In the genomic region with DNA sequence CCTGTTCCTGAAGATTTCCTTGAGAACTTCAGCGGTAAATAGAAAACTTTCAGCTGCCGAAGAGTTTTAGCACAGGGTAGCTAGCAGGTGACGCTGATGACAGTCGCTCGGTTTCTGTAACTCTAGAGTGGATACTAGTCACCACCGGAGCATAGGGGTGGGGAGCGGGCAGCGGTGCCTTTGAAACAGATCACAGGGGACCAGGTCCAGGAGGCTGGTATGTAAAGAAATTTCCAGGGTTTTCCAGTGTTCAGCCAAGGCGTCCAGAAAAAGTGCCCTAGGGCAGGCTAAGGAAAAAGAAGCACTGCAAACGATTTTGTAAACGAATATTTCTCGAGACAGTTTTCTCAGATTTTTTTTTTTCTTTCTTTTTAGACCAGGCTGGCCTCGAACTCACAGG, we compare ENCODE assay signal across 8 mouse cellular contexts. TPM values are rescaled to one million over a fixed set of nuclear protein-coding genes. Genes with fewer than 3 reads are reported as not detected.
DNase-seq lines count a peak whose midpoint lies in the region; ATAC-seq and TF ChIP-seq lines count a peak whose summit lies in the region.

Gene Cnot11, plus strand, starts transcription at position 162 of the 400 bp plus-strand sequence.

- no peak for TF ChIP-seq CTCF in testis, adult 2 months (IDR thresholded peaks at IDR 0.05; ENCODE audit: control insufficient read depth, insufficient read depth, insufficient replicate concordance, low read depth, low read length)

- intact Hi-C loops in left cerebral cortex, postnatal 36 days (cut with DNase I), result no loop called here

- H3K4me3 ChIP-seq in testis, adult 2 months (ENCODE audit: control insufficient read depth, low read depth, low read length), result peak within 1 kb of the TSS; percentile 95
- H3K4me3 ChIP-seq in embryonic facial prominence, embryonic 14.5 days (ENCODE audit: low read depth, low read length), result peak within 1 kb of the TSS; percentile 96
- peak within 1 kb of the TSS; percentile 85 for H3K4me3 ChIP-seq in heart, embryonic 16.5 days (ENCODE audit: low read length)
- H3K4me3 ChIP-seq in neural tube, embryonic 12.5 days, result peak within 1 kb of the TSS; percentile 90

- no peak for ATAC-seq in embryonic facial prominence, embryonic 14.5 days (ENCODE audit: low read depth)
- ATAC-seq in heart, embryonic 16.5 days (replicated peaks; ENCODE audit: extremely low read depth, insufficient read depth, low FRiP score), result no peak
- ATAC-seq in neural tube, embryonic 12.5 days (ENCODE audit: low FRiP score, low read depth), result no peak

- H3K4me1 ChIP-seq in testis, adult 2 months (ENCODE audit: control insufficient read depth, insufficient read depth, low read length), result peaks cover 8% of the 10 kb centered on the region
- peaks cover 5% of the 10 kb centered on the region; the same call in 1 of the 2 replicates for H3K4me1 ChIP-seq in embryonic facial prominence, embryonic 14.5 days (ENCODE audit: control insufficient read depth, insufficient read depth, low read length)
- H3K4me1 ChIP-seq in heart, embryonic 16.5 days (ENCODE audit: control insufficient read depth, insufficient read depth, low read length), result peaks cover 10% of the 10 kb centered on the region; the same call in 1 of the 2 replicates
- H3K4me1 ChIP-seq in neural tube, embryonic 12.5 days, result peaks cover 15% of the 10 kb centered on the region

- H3K4me2 ChIP-seq in embryonic facial prominence, embryonic 14.5 days (ENCODE audit: low read depth, low read length), result peak within 1 kb of the TSS; percentile 87
- H3K4me2 ChIP-seq in heart, embryonic 16.5 days (ENCODE audit: low read depth, low read length), result peak within 1 kb of the TSS; percentile 94
- peak within 1 kb of the TSS; percentile 88 for H3K4me2 ChIP-seq in neural tube, embryonic 12.5 days (replicated peaks)

- WGBS in embryonic facial prominence, embryonic 14.5 days, result 27% methylated on average over 13 of the region's 13 CpGs
- 38% methylated on average over 13 of the region's 13 CpGs for WGBS in heart, embryonic 16.5 days
- 28% methylated on average over 13 of the region's 13 CpGs for WGBS in neural tube, embryonic 12.5 days

- H3K27ac ChIP-seq in testis, adult 2 months (ENCODE audit: control insufficient read depth, insufficient read depth, low read depth, low read length), result peak within 1 kb of the TSS; percentile 80
- H3K27ac ChIP-seq in embryonic facial prominence, embryonic 14.5 days (replicated peaks; ENCODE audit: low read depth, low read length), result peak within 1 kb of the TSS; percentile 91
- peak within 1 kb of the TSS; percentile 91 for H3K27ac ChIP-seq in heart, embryonic 16.5 days (ENCODE audit: low read length)
- H3K27ac ChIP-seq in neural tube, embryonic 12.5 days, result peak within 1 kb of the TSS; percentile 86

- no peak for TF ChIP-seq POLR2A in testis, adult 2 months (IDR thresholded peaks at IDR 0.05; ENCODE audit: control insufficient read depth, low read depth, low read length)

- no peak for DNase-seq in testis, postnatal 10 days (ENCODE audit: low spot score)
- DNase-seq in embryonic facial prominence, embryonic 14.5 days (ENCODE audit: low spot score), result no peak
- DNase-seq in left cerebral cortex, postnatal 36 days (ENCODE audit: low spot score in 2 of 2), result no peak
- no peak for DNase-seq in urinary bladder, postnatal 4 days (ENCODE audit: low spot score in 2 of 2)
- DNase-seq in cerebellum, adult 11-12 months, result no peak

- peaks cover 1% of the 10 kb centered on the region for H3K36me3 ChIP-seq in testis, adult 2 months (ENCODE audit: control insufficient read depth, insufficient read depth, low read length)
- H3K36me3 ChIP-seq in embryonic facial prominence, embryonic 14.5 days (ENCODE audit: control insufficient read depth, insufficient read depth, low read length), result peaks cover 22% of the 10 kb centered on the region
- peaks cover 19% of the 10 kb centered on the region for H3K36me3 ChIP-seq in heart, embryonic 16.5 days (ENCODE audit: control insufficient read depth, insufficient read depth)
- peaks cover 19% of the 10 kb centered on the region for H3K36me3 ChIP-seq in neural tube, embryonic 12.5 days

- no peaks in the 10 kb centered on the region for H3K9me3 ChIP-seq in embryonic facial prominence, embryonic 14.5 days (ENCODE audit: control insufficient read depth, low read length)
- H3K9me3 ChIP-seq in heart, embryonic 16.5 days (replicated peaks; ENCODE audit: control insufficient read depth, low read length), result no peaks in the 10 kb centered on the region; the same call in 1 of the 2 replicates
- H3K9me3 ChIP-seq in neural tube, embryonic 12.5 days, result 0 out of 2 replicates have a peak, but pooled peaks cover 2% of the 10 kb centered on the region

- no peaks in the 10 kb centered on the region for H3K27me3 ChIP-seq in testis, adult 2 months (ENCODE audit: control insufficient read depth, insufficient read depth, low read length)
- no peaks in the 10 kb centered on the region for H3K27me3 ChIP-seq in embryonic facial prominence, embryonic 14.5 days (replicated peaks; ENCODE audit: control insufficient read depth, insufficient read depth, low read length)
- H3K27me3 ChIP-seq in heart, embryonic 16.5 days (ENCODE audit: control insufficient read depth, insufficient read depth, low read length), result no peaks in the 10 kb centered on the region
- no peaks in the 10 kb centered on the region for H3K27me3 ChIP-seq in neural tube, embryonic 12.5 days (replicated peaks)

- H3K9ac ChIP-seq in embryonic facial prominence, embryonic 14.5 days (ENCODE audit: low read depth, low read length), result peak within 1 kb of the TSS; percentile 97
- H3K9ac ChIP-seq in heart, embryonic 16.5 days (ENCODE audit: low read length), result peak within 1 kb of the TSS; percentile 96
- H3K9ac ChIP-seq in neural tube, embryonic 12.5 days, result peak within 1 kb of the TSS; percentile 95

RNA-seq across cellular contexts. Expression of gene Cnot11, which starts in this region (rescaled TPM):
- 9.2 and 10.9 TPM in 2 replicates for polyA plus RNA-seq in testis, adult 2 months (2012; rRNA removed)
- polyA plus RNA-seq in embryonic facial prominence, embryonic 14.5 days (2014; fragmentation: Nextera tagmentation; extraction: Ambion mirVana), result 21.1 and 23.6 TPM in 2 replicates
- polyA plus RNA-seq in heart, embryonic 16.5 days (2015; fragmentation: Nextera tagmentation; extraction: Ambion mirVana), result 13.2 and 14.6 TPM in 2 replicates
- total RNA-seq in left cerebral cortex, postnatal 36 days (2021), result 10 to 100 TPM; 24.8 to 25.9 TPM
- 28.5 and 29.6 TPM in 2 replicates for polyA plus RNA-seq in neural tube, embryonic 12.5 days (2016; fragmentation: Nextera tagmentation; extraction: Ambion mirVana)
